Mouse (Mus musculus): ENCODE results near the gene Alyref2. TPM values are rescaled to one million over a fixed set of nuclear protein-coding genes. Genes with fewer than 3 reads are reported as not detected.

Alyref2 gene
- total RNA-seq, 1 experiment from 2014 or later = 9.2 TPM

Other genes with a start within 250 kb of the Alyref2 start
- gene B4galt3, start 233.2 kb upstream of the Alyref2 start, total RNA-seq (2021) = 36.9 and 38.1 TPM in 2 replicates
- 41.6 and 54.7 TPM in 2 replicates for gene Ppox, start 222.3 kb upstream of the Alyref2 start, total RNA-seq (2021)
- 47.8 and 50.5 TPM in 2 replicates for gene Usp21, start 215.5 kb upstream of the Alyref2 start, total RNA-seq (2021)
- gene Ufc1, start 208.5 kb upstream of the Alyref2 start, total RNA-seq (2021) = 132 and 151 TPM in 2 replicates
- gene Dedd, start 174.3 kb upstream of the Alyref2 start, total RNA-seq (2021) = 35.9 and 36.5 TPM in 2 replicates
- gene Nit1, start 157.8 kb upstream of the Alyref2 start, total RNA-seq (2021) = 83.2 and 86.9 TPM in 2 replicates
- 140 and 145 TPM in 2 replicates for gene Pfdn2, start 157.8 kb upstream of the Alyref2 start, total RNA-seq (2021)
- gene Klhdc9, start 142.7 kb upstream of the Alyref2 start, total RNA-seq (2021) = 1.4 and 4.9 TPM in 2 replicates
- 0.12 TPM in 1 of 2 replicates, not detected in the other for gene Nectin4, start 133.4 kb upstream of the Alyref2 start, total RNA-seq (2021)
- 1.8 and 2.2 TPM in 2 replicates for gene Arhgap30, start 114.5 kb upstream of the Alyref2 start, total RNA-seq (2021)
- gene Usf1, start 92.2 kb upstream of the Alyref2 start, total RNA-seq (2021) = 62.9 and 95.1 TPM in 2 replicates
- gene Tstd1, start 84.6 kb upstream of the Alyref2 start, total RNA-seq (2021) = 5.2 and 6.3 TPM in 2 replicates
- gene F11r, start 65.9 kb upstream of the Alyref2 start, total RNA-seq (2021) = 40.1 and 59.7 TPM in 2 replicates
- gene Itln1, start 31.8 kb downstream of the Alyref2 start, total RNA-seq (2021) = not detected in 2 replicates
- gene Cd244a, start 55.7 kb downstream of the Alyref2 start, total RNA-seq (2021) = 0.70 TPM in 1 of 2 replicates, not detected in the other
- 0.48 and 0.67 TPM in 2 replicates for gene Ly9, start 103.9 kb downstream of the Alyref2 start, total RNA-seq (2021)
- 0.30 TPM in 1 of 2 replicates, not detected in the other for gene Slamf7, start 149.6 kb downstream of the Alyref2 start, total RNA-seq (2021)
- 1.3 and 1.6 TPM in 2 replicates for gene Cd48, start 178.5 kb downstream of the Alyref2 start, total RNA-seq (2021)

All from adrenal gland, postnatal 25 days (tissue).